In genomic region chr16:92302506-92302905, GRCm38 (mm10) we compare ENCODE assay signal across 9 mouse cellular contexts. TPM values are rescaled to one million over a fixed set of nuclear protein-coding genes. Genes with fewer than 3 reads are reported as not detected.
DNase-seq lines count a peak whose midpoint lies in the region; ATAC-seq lines count a peak whose summit lies in the region.
"Had no signal": no experiment of that assay in that cellular context is flagged by ENCODE, and none has a peak within 500 bp of the region (broad histone marks: within the 10 kb centered on the region; RNA-seq: fewer than 3 reads in every experiment).

No protein-coding gene starts in this region.

- intact Hi-C loops in heart, postnatal 36 days (cut with DNase I) = loop anchor here (5.0 to 10.0 kb wide), 4 partner anchors 165 to 578 kb away; partner anchors contain the start of genes Cryzl1, Gm49711, Itsn1 and Mrps6

- peak overlapping the region; percentile 72; the same call in 1 of the 2 replicates for H3K4me3 ChIP-seq in heart, embryonic 11.5 days (ENCODE audit: low read depth, low read length)
- H3K4me3 ChIP-seq in forebrain, embryonic 16.5 days (replicated peaks; ENCODE audit: low read length) = no peak overlapping the region
- H3K4me3 ChIP-seq in liver, embryonic 16.5 days (ENCODE audit: low read depth, low read length) = no peak overlapping the region

- H3K4me1 ChIP-seq in heart, embryonic 11.5 days (ENCODE audit: control insufficient read depth, insufficient read depth, low read length) = peaks cover 14% of the 10 kb centered on the region
- peaks cover 20% of the 10 kb centered on the region for H3K4me1 ChIP-seq in forebrain, embryonic 16.5 days (replicated peaks; ENCODE audit: control insufficient read depth, insufficient read depth, low read length)
- peaks cover 18% of the 10 kb centered on the region for H3K4me1 ChIP-seq in liver, embryonic 16.5 days (ENCODE audit: control insufficient read depth, low read depth, low read length)

- no peaks in the 10 kb centered on the region for H3K9me3 ChIP-seq in heart, embryonic 11.5 days (replicated peaks; ENCODE audit: control insufficient read depth, low read length)
- H3K9me3 ChIP-seq in forebrain, embryonic 16.5 days (ENCODE audit: control insufficient read depth, low read length) = no peaks in the 10 kb centered on the region
- H3K9me3 ChIP-seq in liver, embryonic 16.5 days (replicated peaks; ENCODE audit: control insufficient read depth, low read length) = no peaks in the 10 kb centered on the region

- no peak for DNase-seq in heart, postnatal 36 days
- DNase-seq in ES-CJ7 (ENCODE audit: low read depth, low spot score) = peak; percentile 34
- DNase-seq in left cerebral cortex, adult 18-20 months (ENCODE audit: low spot score in 2 of 2) = no peak
- no peak for DNase-seq in layer of hippocampus, adult 11-12 months (ENCODE audit: low spot score)
- no peak for DNase-seq in B cell, adult 2 months

- no peak overlapping the region for H3K9ac ChIP-seq in heart, embryonic 11.5 days (ENCODE audit: low read depth, low read length)
- no peak overlapping the region for H3K9ac ChIP-seq in forebrain, embryonic 16.5 days (replicated peaks; ENCODE audit: low read depth, low read length)
- H3K9ac ChIP-seq in liver, embryonic 16.5 days (ENCODE audit: low read depth, low read length) = no peak overlapping the region

- WGBS in heart, embryonic 11.5 days (ENCODE audit: insufficient replicate concordance) = 36% methylated on average over 5 of the region's 5 CpGs
- WGBS in forebrain, embryonic 16.5 days = 73% methylated on average over 5 of the region's 5 CpGs
- WGBS in liver, embryonic 16.5 days (ENCODE audit: insufficient replicate concordance) = 56% methylated on average over 5 of the region's 5 CpGs

- peak overlapping the region; percentile 90 for H3K4me2 ChIP-seq in heart, embryonic 11.5 days
- H3K4me2 ChIP-seq in forebrain, embryonic 16.5 days (ENCODE audit: low read length) = peak overlapping the region; percentile 63
- H3K4me2 ChIP-seq in liver, embryonic 16.5 days (ENCODE audit: low read depth, low read length) = peak overlapping the region; percentile 75

- H3K27me3 ChIP-seq in heart, embryonic 11.5 days (ENCODE audit: control insufficient read depth, insufficient read depth, low read length) = no peaks in the 10 kb centered on the region
- H3K27me3 ChIP-seq in forebrain, embryonic 16.5 days (replicated peaks; ENCODE audit: control insufficient read depth, insufficient read depth, low read length) = no peaks in the 10 kb centered on the region; the same call in 1 of the 2 replicates
- no peaks in the 10 kb centered on the region for H3K27me3 ChIP-seq in liver, embryonic 16.5 days (ENCODE audit: control insufficient read depth, insufficient read depth, low read depth, low read length)

- H3K27ac ChIP-seq in heart, embryonic 11.5 days (ENCODE audit: low read depth, low read length) = 0 out of 2 replicates have a peak overlapping the region, but pooled peaks have one; percentile 73
- H3K27ac ChIP-seq in forebrain, embryonic 16.5 days (ENCODE audit: low read length) = no peak overlapping the region; the same call in 1 of the 2 replicates
- H3K27ac ChIP-seq in liver, embryonic 16.5 days (ENCODE audit: low read length) = no peak overlapping the region

- no peak for ATAC-seq in heart, embryonic 11.5 days (replicated peaks; ENCODE audit: insufficient number of reproducible peaks, low FRiP score, low TSS enrichment)
- no peak for ATAC-seq in forebrain, embryonic 16.5 days
- no peak for ATAC-seq in liver, embryonic 16.5 days (ENCODE audit: low read depth)

- H3K36me3 ChIP-seq in heart, embryonic 11.5 days (ENCODE audit: control insufficient read depth, insufficient read depth, low read length) = peaks cover 9% of the 10 kb centered on the region
- peaks cover 4% of the 10 kb centered on the region; the same call in 1 of the 2 replicates for H3K36me3 ChIP-seq in forebrain, embryonic 16.5 days (ENCODE audit: control insufficient read depth, insufficient read depth)
- H3K36me3 ChIP-seq in liver, embryonic 16.5 days (ENCODE audit: control insufficient read depth, insufficient read depth) = peaks cover 2% of the 10 kb centered on the region

RNA-seq across cellular contexts. Expression of gene Smim11, which starts 1.4 kb away (rescaled TPM):
- 117 and 119 TPM in 2 replicates for polyA plus RNA-seq in heart, embryonic 11.5 days (2014; fragmentation: Nextera tagmentation; extraction: Ambion mirVana)
- total RNA-seq in heart, postnatal 36 days (2021) = 10 to 100 TPM; 76.2 to 84.5 TPM
- 83.0 and 89.0 TPM in 2 replicates for polyA plus RNA-seq in forebrain, embryonic 16.5 days (2015; fragmentation: Nextera tagmentation; extraction: Ambion mirVana)
- polyA plus RNA-seq in liver, embryonic 16.5 days (2015; fragmentation: Nextera tagmentation; extraction: Ambion mirVana) = 35.9 and 42.1 TPM in 2 replicates
- total RNA-seq in left cerebral cortex, adult 18-20 months (2021) = 10 to 100 TPM; 20.2 to 20.6 TPM

RNA-seq across cellular contexts. Expression of gene Kcne2, which starts 10.3 kb away (rescaled TPM):
- 1.8 and 1.9 TPM in 2 replicates for polyA plus RNA-seq in heart, embryonic 11.5 days (2014; fragmentation: Nextera tagmentation; extraction: Ambion mirVana)
- total RNA-seq in heart, postnatal 36 days (2021) = not detected
- polyA plus RNA-seq in forebrain, embryonic 16.5 days (2015; fragmentation: Nextera tagmentation; extraction: Ambion mirVana) = 9.1 and 12.3 TPM in 2 replicates
- polyA plus RNA-seq in liver, embryonic 16.5 days (2015; fragmentation: Nextera tagmentation; extraction: Ambion mirVana) = not detected in 2 replicates
- under 1 TPM in 1 of 2 experiments, not detected in 1; 0.21 TPM for total RNA-seq in left cerebral cortex, adult 18-20 months (2021)
- total RNA-seq: ES-E14 had no signal

RNA-seq across cellular contexts. Expression of gene Fam243, which starts 18.7 kb away (rescaled TPM):
- not detected in 2 replicates for polyA plus RNA-seq in heart, embryonic 11.5 days (2014; fragmentation: Nextera tagmentation; extraction: Ambion mirVana)
- total RNA-seq in heart, postnatal 36 days (2021) = under 1 TPM; 0.43 to 0.50 TPM
- polyA plus RNA-seq in forebrain, embryonic 16.5 days (2015; fragmentation: Nextera tagmentation; extraction: Ambion mirVana) = 0.09 and 0.15 TPM in 2 replicates
- polyA plus RNA-seq in liver, embryonic 16.5 days (2015; fragmentation: Nextera tagmentation; extraction: Ambion mirVana) = not detected in 2 replicates
- total RNA-seq in left cerebral cortex, adult 18-20 months (2021) = not detected
- total RNA-seq: ES-E14 had no signal

RNA-seq across cellular contexts. Expression of gene Kcne1, which starts 56.8 kb away (rescaled TPM):
- polyA plus RNA-seq in heart, embryonic 11.5 days (2014; fragmentation: Nextera tagmentation; extraction: Ambion mirVana) = 64.5 TPM in 2 replicates
- 10 to 100 TPM; 19.8 to 21.3 TPM for total RNA-seq in heart, postnatal 36 days (2021)
- polyA plus RNA-seq in forebrain, embryonic 16.5 days (2015; fragmentation: Nextera tagmentation; extraction: Ambion mirVana) = 0.10 TPM in 1 of 2 replicates, not detected in the other
- not detected in 2 replicates for polyA plus RNA-seq in liver, embryonic 16.5 days (2015; fragmentation: Nextera tagmentation; extraction: Ambion mirVana)
- total RNA-seq in left cerebral cortex, adult 18-20 months (2021) = not detected
- total RNA-seq: ES-E14 had no signal
